Mouse (Mus musculus) E14TG2a.4 (cell line): ENCODE measurements around the gene Fhad1.

ENCODE experiments used
- CTCF ChIP-seq: conservative IDR thresholded peaks from 2 replicates; pipeline ENCODE4 v1.5.1; 2014; ENCODE audit warnings: low read length
- POU5F1 ChIP-seq: IDR thresholded peaks from 2 replicates; pipeline ENCODE4 v1.6.1; 2014; ENCODE audit warnings: low read length, borderline replicate concordance

GRCm38 (mm10) chr4:141862867-141863266 lies 152.0 kb downstream of the Fhad1 start:
- TF ChIP-seq CTCF (no peak), POU5F1 (no peak)
